Mouse (Mus musculus) lung, adult 2 months (tissue): Measurements from ENCODE around the gene Rps6ka1.
"Not testable (repeated sequence)": the region's sequence is repeated elsewhere in the genome, so short reads cannot be mapped to it uniquely, and the experiment has no call there.

Experiments
- CTCF ChIP-seq: fragments of 200-500 bp; IDR thresholded peaks from 2 replicates; pipeline ENCODE4 v1.5.1; 2011; ENCODE audit warnings: mild to moderate bottlenecking, low read length, control low read depth; ENCODE audit not compliant: insufficient read depth
- POLR2A ChIP-seq: fragments of 200-500 bp; IDR thresholded peaks from 2 replicates; pipeline ENCODE4 v1.6.1; 2011; ENCODE audit warnings: low read depth, mild to moderate bottlenecking, control low read depth, low read length, borderline replicate concordance; ENCODE audit errors: extremely low read depth

- not testable (repeated sequence) for TF ChIP-seq POLR2A, CTCF
These were observed 30.7 kb upstream of the Rps6ka1 start for GRCm38 (mm10) chr4:133918093-133918825.
